Mouse (Mus musculus): ENCODE results near the gene Tmem177. TPM values are rescaled to one million over a fixed set of nuclear protein-coding genes. Genes with fewer than 3 reads are reported as not detected.

The Tmem177 gene
- polyA plus RNA-seq (2012; rRNA removed) = 6.1 and 6.5 TPM in 2 replicates
- 6.8 and 7.8 TPM in 2 replicates for polyA plus RNA-seq (2014; fragmentation: Nextera tagmentation; extraction: Ambion mirVana)

GRCm38 (mm10) chr1:119912953-119913814 lies at the start of gene Tmem177:
Gene Tmem177 (minus strand): TSS chr1:119913208.
- H3K4me2 ChIP-seq (replicated peaks; ENCODE audit: low read depth, low read length, severe bottlenecking) = peak within 1 kb of the TSS; percentile 56
- H3K9me3 ChIP-seq (ENCODE audit: control insufficient read depth, low read length) = no peaks in the 10 kb centered on the region
- H3K4me1 ChIP-seq (ENCODE audit: control insufficient read depth, insufficient read depth, low read length) = 0 out of 2 replicates have a peak, but pooled peaks cover 5% of the 10 kb centered on the region
- H3K27ac ChIP-seq (replicated peaks; ENCODE audit: low read depth, low read length) = no peak within 1 kb of the TSS
- peaks cover 10% of the 10 kb centered on the region for H3K36me3 ChIP-seq (ENCODE audit: control insufficient read depth, insufficient read depth, low read length)
- H3K4me3 ChIP-seq (replicated peaks; ENCODE audit: low read length) = peak within 1 kb of the TSS; percentile 45
- peak; percentile 83; the same call in 1 of the 2 replicates for TF ChIP-seq POLR2A (IDR thresholded peaks at IDR 0.05; ENCODE audit: borderline replicate concordance, extremely low read depth, insufficient read depth, insufficient read length)
- no peaks in the 10 kb centered on the region for H3K27me3 ChIP-seq (ENCODE audit: control insufficient read depth, insufficient read depth, low read length)
- peak within 1 kb of the TSS; percentile 53 for H3K9ac ChIP-seq (ENCODE audit: low read depth, low read length, severe bottlenecking)
- WGBS = 13% methylated on average over 42 of the region's 42 CpGs
- ATAC-seq (ENCODE audit: low FRiP score, low read depth) = peak; percentile 94
- peak; percentile 92 for DNase-seq (ENCODE audit: low spot score)

GRCm38 (mm10) chr1:119959920-119960319 lies 46.9 kb upstream of the Tmem177 start:
- no peak overlapping the region for H3K9ac ChIP-seq (ENCODE audit: low read depth, low read length, severe bottlenecking)
- H3K9me3 ChIP-seq (ENCODE audit: control insufficient read depth, low read length) = no peaks in the 10 kb centered on the region
- H3K27ac ChIP-seq (replicated peaks; ENCODE audit: low read depth, low read length) = no peak overlapping the region
- no peak for DNase-seq (ENCODE audit: low spot score)
- H3K4me2 ChIP-seq (replicated peaks; ENCODE audit: low read depth, low read length, severe bottlenecking) = no peak overlapping the region
- TF ChIP-seq POLR2A (IDR thresholded peaks at IDR 0.05; ENCODE audit: borderline replicate concordance, extremely low read depth, insufficient read depth, insufficient read length) = no peak
- no peaks in the 10 kb centered on the region for H3K4me1 ChIP-seq (ENCODE audit: control insufficient read depth, insufficient read depth, low read length)
- ATAC-seq (ENCODE audit: low FRiP score, low read depth) = no peak
- WGBS = 54% methylated on average over 7 of the region's 7 CpGs
- H3K27me3 ChIP-seq (ENCODE audit: control insufficient read depth, insufficient read depth, low read length) = no peaks in the 10 kb centered on the region
- no peaks in the 10 kb centered on the region for H3K36me3 ChIP-seq (ENCODE audit: control insufficient read depth, insufficient read depth, low read length)
- no peak overlapping the region for H3K4me3 ChIP-seq (replicated peaks; ENCODE audit: low read length)

- no peaks in the 10 kb centered on the region for H3K27me3 ChIP-seq (ENCODE audit: control insufficient read depth, insufficient read depth, low read length)
- no peaks in the 10 kb centered on the region for H3K4me1 ChIP-seq (ENCODE audit: control insufficient read depth, insufficient read depth, low read length)
- no peaks in the 10 kb centered on the region for H3K36me3 ChIP-seq (ENCODE audit: control insufficient read depth, insufficient read depth, low read length)
- H3K4me2 ChIP-seq (replicated peaks; ENCODE audit: low read depth, low read length, severe bottlenecking) = no peak overlapping the region
- H3K27ac ChIP-seq (replicated peaks; ENCODE audit: low read depth, low read length) = no peak overlapping the region
- no peak for TF ChIP-seq POLR2A (IDR thresholded peaks at IDR 0.05; ENCODE audit: borderline replicate concordance, extremely low read depth, insufficient read depth, insufficient read length)
- ATAC-seq (ENCODE audit: low FRiP score, low read depth) (no peak), DNase-seq (ENCODE audit: low spot score) (no peak)
- WGBS = 93% methylated on average over 4 of the region's 4 CpGs
- no peaks in the 10 kb centered on the region for H3K9me3 ChIP-seq (ENCODE audit: control insufficient read depth, low read length)
- no peak overlapping the region for H3K9ac ChIP-seq (ENCODE audit: low read depth, low read length, severe bottlenecking)
- H3K4me3 ChIP-seq (replicated peaks; ENCODE audit: low read length) = no peak overlapping the region
Measured at GRCm38 (mm10) chr1:119959464-119959863, 46.5 kb upstream of the Tmem177 start.

- TF ChIP-seq POLR2A (IDR thresholded peaks at IDR 0.05; ENCODE audit: borderline replicate concordance, extremely low read depth, insufficient read depth, insufficient read length) = no peak
- H3K27me3 ChIP-seq (ENCODE audit: control insufficient read depth, insufficient read depth, low read length) = no peaks in the 10 kb centered on the region
- WGBS = 49% methylated on average over 9 of the region's 9 CpGs
Measured at GRCm38 (mm10) chr1:119957716-119958222, 44.8 kb upstream of the Tmem177 start.

GRCm38 (mm10) chr1:119954680-119955079 lies 41.7 kb upstream of the Tmem177 start:
- Histone ChIP-seq H3K4me3 (replicated peaks; ENCODE audit: low read length) (no peak overlapping the region), H3K9ac (ENCODE audit: low read depth, low read length, severe bottlenecking) (no peak overlapping the region), H3K9me3 (ENCODE audit: control insufficient read depth, low read length) (no peaks in the 10 kb centered on the region), H3K36me3 (ENCODE audit: control insufficient read depth, insufficient read depth, low read length) (no peaks in the 10 kb centered on the region), H3K4me2 (replicated peaks; ENCODE audit: low read depth, low read length, severe bottlenecking) (no peak overlapping the region), H3K4me1 (ENCODE audit: control insufficient read depth, insufficient read depth, low read length) (no peaks in the 10 kb centered on the region), H3K27me3 (ENCODE audit: control insufficient read depth, insufficient read depth, low read length) (no peaks in the 10 kb centered on the region), H3K27ac (replicated peaks; ENCODE audit: low read depth, low read length) (no peak overlapping the region)
- DNase-seq (ENCODE audit: low spot score) (no peak), ATAC-seq (ENCODE audit: low FRiP score, low read depth) (no peak)
- TF ChIP-seq POLR2A (IDR thresholded peaks at IDR 0.05; ENCODE audit: borderline replicate concordance, extremely low read depth, insufficient read depth, insufficient read length) = no peak
- 75% methylated on average over 2 of the region's 2 CpGs for WGBS

More at GRCm38 (mm10) chr1:119957716-119958222, 44.8 kb upstream of the Tmem177 start:
- Histone ChIP-seq H3K36me3 (ENCODE audit: control insufficient read depth, insufficient read depth, low read length) (no peaks in the 10 kb centered on the region), H3K4me2 (replicated peaks; ENCODE audit: low read depth, low read length, severe bottlenecking) (no peak overlapping the region), H3K9ac (ENCODE audit: low read depth, low read length, severe bottlenecking) (no peak overlapping the region), H3K27ac (replicated peaks; ENCODE audit: low read depth, low read length) (no peak overlapping the region), H3K4me1 (ENCODE audit: control insufficient read depth, insufficient read depth, low read length) (no peaks in the 10 kb centered on the region), H3K4me3 (replicated peaks; ENCODE audit: low read length) (no peak overlapping the region), H3K9me3 (ENCODE audit: control insufficient read depth, low read length) (no peaks in the 10 kb centered on the region)
- DNase-seq (ENCODE audit: low spot score) (no peak), ATAC-seq (ENCODE audit: low FRiP score, low read depth) (no peak)
